Mouse (Mus musculus) urinary bladder, postnatal 36 days (tissue): ENCODE data around the gene Swt1.

Source experiments
- DNase-seq, 2 experiments: peaks; one replicate each; pipeline ENCODE4 v3.0.0; 2022; ENCODE audit warnings: low spot score in 2 of 2, mixed read lengths in 1 of 2

Swt1 gene

DNA sequence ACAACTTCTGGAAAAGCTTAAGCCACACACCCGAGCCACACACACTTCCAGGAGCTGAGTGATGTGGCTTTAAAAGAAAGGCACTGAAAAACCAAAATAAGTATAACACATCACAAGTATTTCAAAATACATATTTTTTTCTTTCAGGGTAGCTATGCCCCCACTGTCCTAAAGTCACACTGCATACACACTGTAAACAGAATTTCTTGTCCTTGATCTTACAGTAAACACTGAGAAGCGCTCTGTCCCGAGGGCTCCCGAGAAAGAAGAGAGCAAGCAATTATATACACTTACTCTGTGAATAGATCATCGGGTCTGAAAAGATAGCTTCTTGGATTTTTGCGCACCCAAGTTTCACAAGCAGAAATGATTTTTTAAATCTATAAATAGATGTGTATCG is 109.0 kb downstream of the Swt1 start:
- DNase-seq = no peak
